Mouse (Mus musculus) hindbrain, postnatal 0 days (tissue): ENCODE measurements around the gene Traf5. TPM values are rescaled to one million over a fixed set of nuclear protein-coding genes. Genes with fewer than 3 reads are reported as not detected.
A peak's percentile ranks its signal among the peaks of the same experiment; 100 is the strongest.

Source experiments
- ATAC-seq: fragments of 200-750 bp; cut with Nextera tagmentation; 2 replicates; pipeline ENCODE4 v1.8.0; 2017; ENCODE audit warnings: mild to moderate bottlenecking, moderate TSS enrichment, moderate library complexity
- DNase-seq: peaks from one replicate; pipeline ENCODE4 v3.0.0-alpha.2; 2015; ENCODE audit warnings: low spot score
- H3K27ac ChIP-seq: fragments of 300-500 bp; sonication (generic); 2 replicates; pipeline ENCODE4 v1.5.1; 2014; ENCODE audit warnings: mild to moderate bottlenecking
- H3K27me3 ChIP-seq: fragments of 300-500 bp; sonication (generic); 2 replicates; pipeline ENCODE4 v1.6.1; 2014; ENCODE audit warnings: low read length, mixed read lengths; ENCODE audit not compliant: insufficient read depth
- H3K36me3 ChIP-seq: fragments of 300-500 bp; sonication (generic); 2 replicates; pipeline ENCODE4 v1.6.1; 2014; ENCODE audit warnings: low read length, mixed read lengths; ENCODE audit not compliant: insufficient read depth
- H3K4me1 ChIP-seq: fragments of 300-500 bp; sonication (generic); 2 replicates; pipeline ENCODE4 v1.6.1; 2014; ENCODE audit warnings: antibody characterized with exemption, low read length, mixed read lengths; ENCODE audit not compliant: insufficient read depth
- H3K4me2 ChIP-seq: fragments of 300-500 bp; sonication (generic); 2 replicates; pipeline ENCODE4 v1.6.1; 2014; ENCODE audit warnings: low read depth, mild to moderate bottlenecking, low read length, moderate library complexity, mixed read lengths
- H3K4me3 ChIP-seq: fragments of 300-500 bp; sonication (generic); 2 replicates; pipeline ENCODE4 v1.5.1; 2014; ENCODE audit warnings: low read length
- H3K9ac ChIP-seq: fragments of 300-500 bp; sonication (generic); replicated peaks from 2 replicates; pipeline ENCODE4 v1.6.1; 2014; ENCODE audit warnings: mild to moderate bottlenecking, low read length, moderate library complexity, mixed read lengths
- H3K9me3 ChIP-seq: fragments of 300-500 bp; sonication (generic); 2 replicates; pipeline ENCODE4 v1.6.1; 2016; ENCODE audit warnings: low read length, mixed read lengths
- CTCF ChIP-seq: IDR thresholded peaks from 2 replicates; pipeline ENCODE4 v1.5.1; 2016; ENCODE audit warnings: antibody characterized with exemption, control low read depth, low read depth
- WGBS: fragments of 180-500 bp; shearing (Covaris S2); extraction: QIAGEN DNeasy Blood & Tissue Kit; methylation state at CpG from one replicate; pipeline ENCODE4 v1.1.7; 2014; 5-methylcytosine and 5-hydroxymethylcytosine counted together
- polyA plus RNA-seq: library from polyadenylated mRNA; unstranded; fragments of >200 nt; fragmentation: Nextera tagmentation; extraction: Ambion mirVana; gene quantifications from 2 replicates; pipeline ENCODE4 v1.2.1, GENCODE M21; 2015
- total RNA-seq: library from RNA; depleted of rRNA; stranded (reverse); fragments of >200 nt; gene quantifications from 2 replicates; pipeline ENCODE4 v1.2.3, GENCODE M21; 2014

The Traf5 gene
- total and polyA plus RNA-seq, 2 experiments from 2014 or later = 1.4 to 7.3 TPM

GRCm38 (mm10) chr1:192076101-192076500 is 16.3 kb downstream of the Traf5 start:
- WGBS = 85% methylated on average over 4 of the region's 4 CpGs
- ATAC-seq = no peak
- TF ChIP-seq CTCF = no peak
- Histone ChIP-seq H3K4me1 (peaks cover 1% of the 10 kb centered on the region), H3K9ac (no peak overlapping the region), H3K4me2 (no peak overlapping the region), H3K4me3 (no peak overlapping the region), H3K27ac (no peak overlapping the region), H3K27me3 (no peaks in the 10 kb centered on the region), H3K9me3 (no peaks in the 10 kb centered on the region), H3K36me3 (no peaks in the 10 kb centered on the region)
- DNase-seq = no peak

- H3K27ac ChIP-seq = no peak overlapping the region
- H3K4me2 ChIP-seq = no peak overlapping the region
- no peak for TF ChIP-seq CTCF
- WGBS = 72% methylated on average over 1 of the region's 1 CpGs
- H3K9ac ChIP-seq = no peak overlapping the region
- H3K27me3 ChIP-seq = no peaks in the 10 kb centered on the region
- DNase-seq (no peak), ATAC-seq (no peak)
- H3K4me3 ChIP-seq = no peak overlapping the region
- H3K9me3 ChIP-seq = no peaks in the 10 kb centered on the region
- no peaks in the 10 kb centered on the region for H3K36me3 ChIP-seq
- peaks cover 8% of the 10 kb centered on the region for H3K4me1 ChIP-seq
These were observed 17.5 kb downstream of the Traf5 start for GRCm38 (mm10) chr1:192074824-192075223.

- H3K27ac ChIP-seq = no peak overlapping the region
- H3K27me3 ChIP-seq = no peaks in the 10 kb centered on the region
- DNase-seq (no peak), ATAC-seq (no peak)
- 94% methylated on average over 1 of the region's 1 CpGs for WGBS
- no peaks in the 10 kb centered on the region for H3K36me3 ChIP-seq
- peaks cover 8% of the 10 kb centered on the region for H3K4me1 ChIP-seq
- H3K9me3 ChIP-seq = no peaks in the 10 kb centered on the region
- no peak for TF ChIP-seq CTCF
- H3K9ac ChIP-seq = no peak overlapping the region
- no peak overlapping the region for H3K4me3 ChIP-seq
- H3K4me2 ChIP-seq = no peak overlapping the region
These were observed 19.9 kb downstream of the Traf5 start for GRCm38 (mm10) chr1:192072426-192072825.

- Histone ChIP-seq H3K4me1 (peaks cover 8% of the 10 kb centered on the region), H3K27ac (peak overlapping the region; percentile 17), H3K4me3 (no peak overlapping the region), H3K27me3 (no peaks in the 10 kb centered on the region), H3K9ac (no peak overlapping the region), H3K36me3 (no peaks in the 10 kb centered on the region), H3K9me3 (no peaks in the 10 kb centered on the region), H3K4me2 (peak overlapping the region; percentile 35)
- 41% methylated on average over 3 of the region's 3 CpGs for WGBS
- TF ChIP-seq CTCF = peak; percentile 60
- ATAC-seq (peak; percentile 61), DNase-seq (peak; percentile 50)
These were observed 21.7 kb downstream of the Traf5 start for GRCm38 (mm10) chr1:192070618-192071051.

- H3K27ac ChIP-seq = peak overlapping the region; percentile 17
- WGBS = 34% methylated on average over 13 of the region's 13 CpGs
- TF ChIP-seq CTCF = no peak
- ATAC-seq = peak; percentile 78
- no peaks in the 10 kb centered on the region for H3K36me3 ChIP-seq
- H3K9ac ChIP-seq = no peak overlapping the region
- no peaks in the 10 kb centered on the region for H3K9me3 ChIP-seq
- H3K4me2 ChIP-seq = peak overlapping the region; percentile 35
- no peak overlapping the region for H3K4me3 ChIP-seq
- H3K27me3 ChIP-seq = no peaks in the 10 kb centered on the region
- DNase-seq = peak; percentile 66
- peaks cover 8% of the 10 kb centered on the region for H3K4me1 ChIP-seq
These were observed 22.3 kb downstream of the Traf5 start for GRCm38 (mm10) chr1:192069971-192070591.

DNA sequence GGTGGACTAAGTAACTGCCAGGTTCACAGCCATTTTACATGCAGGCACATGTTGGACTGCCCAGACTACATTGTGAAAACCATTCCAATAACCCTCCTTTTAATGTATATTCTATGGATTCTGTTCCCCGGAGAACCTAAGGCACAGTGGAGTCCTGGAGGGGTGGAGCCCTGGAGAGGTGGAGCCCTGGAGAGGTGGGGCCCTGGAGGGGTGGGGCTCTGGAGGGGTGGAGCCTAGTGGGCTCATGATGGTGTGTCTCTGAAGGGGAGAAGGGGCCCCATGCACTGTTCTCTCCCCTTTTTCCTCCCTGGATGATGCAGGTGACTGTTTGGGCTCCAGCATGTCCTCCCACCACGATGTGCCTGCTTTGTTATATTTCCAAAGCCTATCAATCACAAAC is 24.2 kb downstream of the Traf5 start:
- 56% methylated on average over 2 of the region's 2 CpGs for whole genome bisulfite sequencing

GRCm38 (mm10) chr1:192066956-192067355 is 25.4 kb downstream of the Traf5 start:
- H3K27ac ChIP-seq = no peak overlapping the region
- no peak overlapping the region for H3K9ac ChIP-seq
- WGBS = 96% methylated on average over 3 of the region's 3 CpGs
- peaks cover 8% of the 10 kb centered on the region for H3K4me1 ChIP-seq
- ATAC-seq = no peak
- no peak for DNase-seq
- H3K27me3 ChIP-seq = no peaks in the 10 kb centered on the region
- TF ChIP-seq CTCF = no peak
- H3K36me3 ChIP-seq = no peaks in the 10 kb centered on the region
- H3K9me3 ChIP-seq = no peaks in the 10 kb centered on the region
- H3K4me3 ChIP-seq = no peak overlapping the region
- no peak overlapping the region for H3K4me2 ChIP-seq

More for the DNA sequence above, 24.2 kb downstream of the Traf5 start:
- no peak for TF ChIP-seq CTCF
- Histone ChIP-seq H3K36me3 (no peaks in the 10 kb centered on the region), H3K4me2 (no peak overlapping the region), H3K27ac (no peak overlapping the region), H3K4me1 (peaks cover 8% of the 10 kb centered on the region), H3K27me3 (no peaks in the 10 kb centered on the region), H3K9ac (no peak overlapping the region), H3K9me3 (no peaks in the 10 kb centered on the region), H3K4me3 (no peak overlapping the region)
- DNase-seq (no peak), ATAC-seq (no peak)
